Mouse (Mus musculus) heart, adult 2 months (tissue): ENCODE measurements around the gene Tln2. TPM values are rescaled to one million over a fixed set of nuclear protein-coding genes. Genes with fewer than 3 reads are reported as not detected.
A peak's percentile ranks its signal among the peaks of the same experiment; 100 is the strongest.

Experiments used
- DNase-seq, 2 experiments: peaks; one replicate each; pipeline ENCODE4 v3.0.0; 2021
- H3K27ac ChIP-seq: fragments of 200-600 bp; 2 replicates; pipeline ENCODE4 v1.8.1; 2022
- H3K27me3 ChIP-seq: fragments of 200-500 bp; 2 replicates; pipeline ENCODE4 v1.6.1; 2012; ENCODE audit warnings: mild to moderate bottlenecking, low read length, inconsistent platforms, mixed read lengths; ENCODE audit not compliant: control insufficient read depth, insufficient read depth
- H3K36me3 ChIP-seq: fragments of 200-500 bp; 2 replicates; pipeline ENCODE4 v1.6.1; 2012; ENCODE audit warnings: low read length, inconsistent platforms; ENCODE audit not compliant: control insufficient read depth, insufficient read depth
- H3K4me1 ChIP-seq: fragments of 200-500 bp; 2 replicates; pipeline ENCODE4 v1.6.1; 2011; ENCODE audit warnings: low read length; ENCODE audit not compliant: control insufficient read depth, insufficient read depth
- H3K4me3 ChIP-seq: fragments of 200-600 bp; 2 replicates; pipeline ENCODE4 v1.8.1; 2022
- H3K79me2 ChIP-seq: fragments of 200-500 bp; replicated peaks from 2 replicates; pipeline ENCODE4 v1.6.1; 2012; ENCODE audit warnings: mild to moderate bottlenecking, inconsistent platforms, low read length, moderate library complexity, mixed read lengths; ENCODE audit not compliant: control insufficient read depth, insufficient read depth
- H3K9ac ChIP-seq: fragments of 200-500 bp; 2 replicates; pipeline ENCODE4 v1.6.1; 2012; ENCODE audit warnings: low read depth, mild to moderate bottlenecking, control low read depth, inconsistent platforms, low read length, mixed read lengths
- CTCF ChIP-seq: fragments of 200-600 bp; IDR thresholded peaks from 2 replicates; pipeline ENCODE4 v1.8.1; 2022; ENCODE audit warnings: antibody characterized with exemption, mild to moderate bottlenecking, moderate library complexity
- EP300 ChIP-seq: fragments of 200-500 bp; IDR thresholded peaks from 2 replicates; pipeline ENCODE4 v1.6.1; 2011; ENCODE audit warnings: low read depth, low read length, control low read depth; ENCODE audit not compliant: insufficient read depth
- POLR2A ChIP-seq: fragments of 200-500 bp; IDR thresholded peaks from 2 replicates; pipeline ENCODE4 v1.6.1; 2011; ENCODE audit warnings: mild to moderate bottlenecking, low read depth, low read length, control low read depth; ENCODE audit not compliant: insufficient read depth
- WGBS: fragments of 180-500 bp; shearing (Covaris S2); methylation state at CpG from one replicate; pipeline ENCODE4 v1.1.7; 2018; 5-methylcytosine and 5-hydroxymethylcytosine counted together
- intact Hi-C: fragments of 180-260 bp; cut with DNase I; formaldehyde crosslinking; loops from one replicate; pipeline ENCODE4 v1.15.1; 2025
- polyA plus RNA-seq: library from polyadenylated mRNA; depleted of rRNA; stranded (reverse); fragments of >200 nt; gene quantifications from 2 replicates; pipeline ENCODE4 v1.2.3, GENCODE M21; 2012
- total RNA-seq, 2 experiments: library from RNA; stranded (reverse); gene quantifications; 2 replicates each; pipeline ENCODE4 v1.2.3; 2021

Gene Tln2
- total and polyA plus RNA-seq, 3 experiments, result 20.1 to 78.2 (median 67.1) TPM

- H3K4me1 ChIP-seq, result peaks cover 5% of the 10 kb centered on the region
- H3K36me3 ChIP-seq, result no peaks in the 10 kb centered on the region
- H3K27ac ChIP-seq, result peak overlapping the region; percentile 7; the same call in 1 of the 2 replicates
- H3K9ac ChIP-seq, result no peak overlapping the region
- intact Hi-C loops, result no loop called here
- H3K79me2 ChIP-seq, result 0 out of 2 replicates have a peak, but pooled peaks cover 2% of the 10 kb centered on the region
- no peak for DNase-seq
- no peaks in the 10 kb centered on the region for H3K27me3 ChIP-seq
- WGBS, result 50% methylated on average over 10 of the region's 10 CpGs
- TF ChIP-seq EP300 (no peak), POLR2A (no peak), CTCF (no peak)
- H3K4me3 ChIP-seq, result no peak overlapping the region
These were observed 13.5 kb upstream of the Tln2 start for GRCm38 (mm10) chr9:67572790-67573682.

- H3K27me3 ChIP-seq, result no peaks in the 10 kb centered on the region
- TF ChIP-seq CTCF (peak; percentile 29; the same call in 1 of the 2 replicates), EP300 (no peak), POLR2A (no peak)
- peak; percentile 58 to 80 for DNase-seq
- H3K27ac ChIP-seq, result no peak overlapping the region; the same call in 1 of the 2 replicates
- no peaks in the 10 kb centered on the region for H3K36me3 ChIP-seq
- intact Hi-C loops, result no loop called here
- peaks cover 5% of the 10 kb centered on the region for H3K4me1 ChIP-seq
- 0 out of 2 replicates have a peak, but pooled peaks cover 2% of the 10 kb centered on the region for H3K79me2 ChIP-seq
- WGBS, result 16% methylated on average over 6 of the region's 6 CpGs
- H3K9ac ChIP-seq, result no peak overlapping the region
- H3K4me3 ChIP-seq, result no peak overlapping the region
These were observed 6.3 kb upstream of the Tln2 start for GRCm38 (mm10) chr9:67565801-67566258.

DNA sequence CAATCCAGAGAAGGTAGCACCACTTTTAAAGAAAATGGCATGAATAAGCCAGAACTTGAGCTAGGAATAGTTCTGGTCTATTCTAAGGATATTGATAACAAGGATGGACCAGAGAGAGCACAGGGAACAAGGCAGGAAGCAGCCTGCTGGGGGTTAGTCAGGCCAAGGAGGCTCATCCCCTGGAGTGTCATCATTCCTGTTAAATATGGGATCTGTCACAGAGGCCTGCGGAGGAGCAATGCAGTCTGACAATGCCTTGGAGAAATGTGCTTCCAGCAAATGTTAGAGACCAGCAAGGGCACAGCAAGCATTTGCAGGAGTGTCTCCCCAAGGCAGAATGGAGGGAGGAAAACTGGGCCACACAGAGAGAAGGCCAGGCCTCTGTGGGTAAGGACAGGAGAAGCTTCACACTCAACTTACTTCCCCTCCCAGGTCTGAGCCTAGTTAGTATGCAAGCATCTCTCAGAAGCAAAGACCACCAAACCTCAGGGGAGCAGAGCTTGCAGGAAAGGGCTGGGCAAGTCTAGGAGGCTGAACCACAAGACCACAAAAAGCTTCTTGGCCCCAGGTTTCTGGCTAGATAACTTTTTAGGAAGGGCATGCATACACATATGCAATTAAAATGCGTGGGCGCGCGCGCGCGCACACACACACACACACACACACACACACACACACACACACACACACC, 9.5 kb downstream of the Tln2 start:
- TF ChIP-seq POLR2A (no peak), EP300 (no peak), CTCF (no peak)
- Histone ChIP-seq H3K79me2 (no peaks in the 10 kb centered on the region), H3K4me3 (no peak overlapping the region), H3K27me3 (no peaks in the 10 kb centered on the region), H3K4me1 (peaks cover 6% of the 10 kb centered on the region), H3K27ac (peak overlapping the region; percentile 12), H3K36me3 (no peaks in the 10 kb centered on the region; the same call in 1 of the 2 replicates), H3K9ac (no peak overlapping the region)
- peak in 1 of 2 experiments; percentile 7 for DNase-seq
- WGBS, result 86% methylated on average over 8 of the region's 8 CpGs
- intact Hi-C loops, result loop anchor here (5.0 kb wide), 1 partner anchor 32 kb away; no protein-coding TSS in a partner anchor

DNA sequence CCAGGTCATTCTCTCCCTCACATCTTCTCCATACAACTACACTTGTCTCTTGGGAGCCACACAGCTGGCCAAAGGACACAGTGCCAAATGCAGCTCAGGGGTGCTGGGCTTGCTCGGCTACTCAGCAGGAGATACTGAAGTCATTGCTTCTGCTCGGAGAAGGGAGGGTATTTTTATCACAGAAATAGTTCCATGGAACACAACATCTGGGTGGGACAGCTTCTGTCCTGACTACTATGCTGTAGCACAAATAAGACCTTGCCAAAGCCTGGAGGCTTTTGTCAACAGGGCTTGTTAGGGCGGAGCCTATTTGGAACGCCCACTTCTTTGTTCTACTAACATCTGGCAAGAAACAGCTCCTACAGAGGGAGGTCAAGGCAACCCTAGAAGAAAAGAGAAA, 10.2 kb downstream of the Tln2 start:
- Histone ChIP-seq H3K9ac (no peak overlapping the region), H3K4me1 (peaks cover 6% of the 10 kb centered on the region), H3K4me3 (no peak overlapping the region), H3K36me3 (no peaks in the 10 kb centered on the region; the same call in 1 of the 2 replicates), H3K27ac (peak overlapping the region; percentile 12), H3K27me3 (no peaks in the 10 kb centered on the region), H3K79me2 (no peaks in the 10 kb centered on the region)
- peak; percentile 80 to 81 for DNase-seq
- intact Hi-C loops, result loop anchor here (5.0 kb wide), 1 partner anchor 33 kb away; no protein-coding TSS in a partner anchor
- 0 out of 2 replicates have a peak, but pooled peaks have one; percentile 26 for TF ChIP-seq EP300
- TF ChIP-seq CTCF, result no peak
- WGBS, result 23% methylated on average over 4 of the region's 4 CpGs

DNA sequence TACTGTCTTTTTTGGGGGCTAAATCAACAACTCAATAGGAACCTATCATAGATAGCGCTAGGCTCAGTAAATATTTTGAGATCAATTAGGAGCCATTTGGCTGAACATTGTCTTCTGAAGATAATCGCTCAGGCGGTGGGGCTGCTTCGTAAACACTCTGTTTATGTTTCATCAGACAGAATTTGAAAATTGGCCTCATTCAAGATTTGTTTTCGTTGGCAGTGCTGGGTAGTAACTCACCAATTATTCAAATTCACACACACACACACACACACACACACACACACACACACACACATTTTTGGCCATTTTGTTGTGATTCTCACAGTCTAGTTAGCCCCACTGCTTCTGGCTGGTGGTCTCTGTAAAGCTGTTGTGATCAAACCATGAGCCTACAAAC, 12.9 kb downstream of the Tln2 start:
- H3K27me3 ChIP-seq, result no peaks in the 10 kb centered on the region
- whole genome bisulfite sequencing, result 83% methylated on average over 5 of the region's 5 CpGs
- H3K79me2 ChIP-seq, result no peaks in the 10 kb centered on the region
- no peak overlapping the region for H3K27ac ChIP-seq
- TF ChIP-seq POLR2A (no peak), CTCF (no peak), EP300 (no peak)
- no peak overlapping the region for H3K4me3 ChIP-seq
- intact Hi-C loops, result loop anchor here (5.0 kb wide), 1 partner anchor 36 kb away; no protein-coding TSS in a partner anchor
- H3K4me1 ChIP-seq, result peaks cover 6% of the 10 kb centered on the region
- no peak for DNase-seq
- no peak overlapping the region for H3K9ac ChIP-seq
- no peaks in the 10 kb centered on the region; the same call in 1 of the 2 replicates for H3K36me3 ChIP-seq
